Mouse (Mus musculus) liver, postnatal 0 days (tissue): ENCODE data around the gene Mnd1.

Source experiments
- CTCF ChIP-seq: sonication (generic); IDR thresholded peaks from 2 replicates; pipeline ENCODE4 v1.5.1; 2016; ENCODE audit warnings: antibody characterized with exemption, low read depth
- EP300 ChIP-seq: IDR thresholded peaks from 2 replicates; pipeline ENCODE4 v1.6.1; 2016; ENCODE audit warnings: antibody characterized with exemption, low read depth, mild to moderate bottlenecking

DNA sequence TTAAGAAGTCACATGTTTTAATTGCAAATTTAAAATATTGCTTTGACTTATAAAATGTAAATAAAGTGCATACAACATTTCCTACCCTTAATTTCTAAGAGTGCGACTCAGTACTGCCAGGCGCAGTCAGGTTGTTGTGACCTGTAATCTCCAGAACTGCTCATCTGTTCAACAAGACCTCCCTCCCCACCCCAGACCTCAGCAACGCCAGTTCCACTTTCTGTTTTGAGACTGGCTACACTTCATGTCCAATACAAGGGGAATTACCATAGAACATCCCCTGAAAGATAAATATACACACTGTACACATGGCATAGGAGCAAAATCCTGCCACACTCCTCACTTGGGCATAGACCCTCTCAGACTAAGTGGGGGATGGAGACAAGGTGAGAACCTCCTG is 28.9 kb downstream of the Mnd1 start:
- no peak for TF ChIP-seq CTCF
- no peak for TF ChIP-seq EP300
